Mouse (Mus musculus): ENCODE results near the gene Sipa1l2.
"Not testable (repeated sequence)": the region's sequence is repeated elsewhere in the genome, so short reads cannot be mapped to it uniquely, and the experiment has no call there.

Gene Sipa1l2

GRCm38 (mm10) chr8:125414651-125415050, 155.0 kb downstream of the Sipa1l2 start:
- in situ Hi-C loops (cut with MboI; ENCODE audit: unreplicated experiment in 2 of 2), result no loop called here

- in situ Hi-C loops (cut with MboI; ENCODE audit: unreplicated experiment in 2 of 2), result no loop called here
Observed at GRCm38 (mm10) chr8:125413001-125413909, 156.4 kb downstream of the Sipa1l2 start.

GRCm38 (mm10) chr8:125410646-125411045, 159.0 kb downstream of the Sipa1l2 start:
- in situ Hi-C loops (cut with MboI; ENCODE audit: unreplicated experiment in 2 of 2), result no loop called here

- in situ Hi-C loops (cut with MboI; ENCODE audit: unreplicated experiment in 2 of 2), result no loop called here
Observed at GRCm38 (mm10) chr8:125407672-125408071, 161.9 kb downstream of the Sipa1l2 start.

- in situ Hi-C loops (cut with MboI; ENCODE audit: unreplicated experiment in 2 of 2), result no loop called here
Observed at GRCm38 (mm10) chr8:125406453-125406852, 163.2 kb downstream of the Sipa1l2 start.

GRCm38 (mm10) chr8:125401350-125401749, 168.3 kb downstream of the Sipa1l2 start:
- in situ Hi-C loops (cut with MboI; ENCODE audit: unreplicated experiment in 2 of 2), result no loop called here

- in situ Hi-C loops (cut with MboI; ENCODE audit: unreplicated experiment in 2 of 2), result no loop called here
Observed at GRCm38 (mm10) chr8:125397981-125398380, 171.6 kb downstream of the Sipa1l2 start.

- in situ Hi-C loops (cut with MboI; ENCODE audit: unreplicated experiment in 2 of 2), result not testable (repeated sequence)
Observed at GRCm38 (mm10) chr8:125395682-125396081, 173.9 kb downstream of the Sipa1l2 start.

- in situ Hi-C loops (cut with MboI; ENCODE audit: unreplicated experiment in 2 of 2), result no loop called here
Observed at GRCm38 (mm10) chr8:125395032-125395431, 174.6 kb downstream of the Sipa1l2 start.

GRCm38 (mm10) chr8:125391685-125392084, 177.9 kb downstream of the Sipa1l2 start:
- in situ Hi-C loops (cut with MboI; ENCODE audit: unreplicated experiment in 2 of 2), result no loop called here

- in situ Hi-C loops (cut with MboI; ENCODE audit: unreplicated experiment in 2 of 2), result no loop called here
Observed at GRCm38 (mm10) chr8:125391271-125391670, 178.3 kb downstream of the Sipa1l2 start.

GRCm38 (mm10) chr8:125390506-125390895, 179.1 kb downstream of the Sipa1l2 start:
- in situ Hi-C loops (cut with MboI; ENCODE audit: unreplicated experiment in 2 of 2), result no loop called here

GRCm38 (mm10) chr8:125389756-125390505, 179.7 kb downstream of the Sipa1l2 start:
- in situ Hi-C loops (cut with MboI; ENCODE audit: unreplicated experiment in 2 of 2), result no loop called here

- in situ Hi-C loops (cut with MboI; ENCODE audit: unreplicated experiment in 2 of 2), result no loop called here
Observed at GRCm38 (mm10) chr8:125389280-125389679, 180.3 kb downstream of the Sipa1l2 start.

- in situ Hi-C loops (cut with MboI; ENCODE audit: unreplicated experiment in 2 of 2), result no loop called here
Observed at GRCm38 (mm10) chr8:125388404-125389180, 181.0 kb downstream of the Sipa1l2 start.

GRCm38 (mm10) chr8:125385519-125386150, 184.0 kb downstream of the Sipa1l2 start:
- in situ Hi-C loops (cut with MboI; ENCODE audit: unreplicated experiment in 2 of 2), result no loop called here

GRCm38 (mm10) chr8:125384551-125385183, 184.9 kb downstream of the Sipa1l2 start:
- in situ Hi-C loops (cut with MboI; ENCODE audit: unreplicated experiment in 2 of 2), result no loop called here

GRCm38 (mm10) chr8:125381674-125382073, 187.9 kb downstream of the Sipa1l2 start:
- in situ Hi-C loops (cut with MboI; ENCODE audit: unreplicated experiment in 2 of 2), result no loop called here

- in situ Hi-C loops (cut with MboI; ENCODE audit: unreplicated experiment in 2 of 2), result no loop called here
Observed at GRCm38 (mm10) chr8:125379939-125380338, 189.7 kb downstream of the Sipa1l2 start.

GRCm38 (mm10) chr8:125379156-125379555, 190.5 kb downstream of the Sipa1l2 start:
- in situ Hi-C loops (cut with MboI; ENCODE audit: unreplicated experiment in 2 of 2), result no loop called here

Measured in v-Abl transformed pro-B cells (cell line).